Comparison of ENCODE assay signal across 9 mouse cellular contexts in the genomic region with DNA sequence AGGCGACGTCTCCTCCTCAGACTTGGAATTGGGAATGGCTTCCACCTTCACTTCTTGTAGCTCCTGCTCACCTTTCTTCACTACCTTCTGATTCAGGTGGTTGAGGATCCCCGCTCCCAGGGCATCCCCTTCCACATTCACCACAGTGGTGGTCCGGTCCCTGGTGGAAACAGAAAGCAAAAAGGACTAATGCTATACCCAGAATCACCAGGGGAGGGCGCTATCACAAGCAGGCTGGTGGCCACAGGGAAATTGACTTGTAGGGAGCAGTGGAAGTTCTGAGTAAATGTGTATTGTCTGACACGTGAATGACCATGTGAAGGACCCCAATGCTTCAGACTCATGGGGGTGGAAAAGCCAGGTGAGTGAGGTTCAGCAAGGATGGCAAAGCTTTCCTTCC. TPM values are rescaled to one million over a fixed set of nuclear protein-coding genes. Genes with fewer than 3 reads are reported as not detected.
DNase-seq lines count a peak whose midpoint lies in the region; ATAC-seq lines count a peak whose summit lies in the region.
"Had no signal": no experiment of that assay in that cellular context is flagged by ENCODE, and none has a peak within 500 bp of the region (broad histone marks: within the 10 kb centered on the region; RNA-seq: fewer than 3 reads in every experiment).

No protein-coding gene starts in this region.

- WGBS in midbrain, embryonic 14.5 days, result 74% methylated on average over 6 of the region's 6 CpGs
- 73% methylated on average over 6 of the region's 6 CpGs for WGBS in midbrain, embryonic 15.5 days

- H3K9ac ChIP-seq in midbrain, embryonic 14.5 days (replicated peaks; ENCODE audit: low read length), result no peak overlapping the region
- no peak overlapping the region for H3K9ac ChIP-seq in midbrain, embryonic 15.5 days

- H3K4me1 ChIP-seq in midbrain, embryonic 14.5 days (ENCODE audit: control insufficient read depth, insufficient read depth, low read length), result no peaks in the 10 kb centered on the region
- H3K4me1 ChIP-seq in midbrain, embryonic 15.5 days, result no peaks in the 10 kb centered on the region

- no peak overlapping the region for H3K4me2 ChIP-seq in midbrain, embryonic 14.5 days (ENCODE audit: low read length)
- no peak overlapping the region for H3K4me2 ChIP-seq in midbrain, embryonic 15.5 days

- no peak for ATAC-seq in CD4-positive, CD25-positive, alpha-beta regulatory T cell, adult 4 months
- no peak for ATAC-seq in midbrain, embryonic 14.5 days (ENCODE audit: low FRiP score, low TSS enrichment)
- no peak for ATAC-seq in midbrain, embryonic 15.5 days (replicated peaks)

- H3K9me3 ChIP-seq in midbrain, embryonic 14.5 days (ENCODE audit: control insufficient read depth, low read length), result no peaks in the 10 kb centered on the region
- H3K9me3 ChIP-seq in midbrain, embryonic 15.5 days, result no peaks in the 10 kb centered on the region

- H3K4me3 ChIP-seq in midbrain, embryonic 14.5 days (replicated peaks; ENCODE audit: low read depth, low read length), result no peak overlapping the region
- no peak overlapping the region for H3K4me3 ChIP-seq in midbrain, embryonic 15.5 days

- H3K27me3 ChIP-seq in midbrain, embryonic 14.5 days (ENCODE audit: control insufficient read depth, insufficient read depth, low read length), result no peaks in the 10 kb centered on the region
- H3K27me3 ChIP-seq in midbrain, embryonic 15.5 days (replicated peaks), result no peaks in the 10 kb centered on the region

- no peak overlapping the region for H3K27ac ChIP-seq in midbrain, embryonic 14.5 days (replicated peaks; ENCODE audit: low read depth, low read length)
- no peak overlapping the region for H3K27ac ChIP-seq in midbrain, embryonic 15.5 days
- H3K27ac ChIP-seq: macrophage had no signal

- DNase-seq in CD4-positive, CD25-positive, alpha-beta regulatory T cell, adult 2 months (ENCODE audit: low read depth, low spot score), result peak; percentile 50
- DNase-seq in midbrain, embryonic 14.5 days, result peak; percentile 44
- DNase-seq in cerebellum, adult 9-10 months, result peak; percentile 55
- peak; percentile 53 for DNase-seq in heart, postnatal 4 days
- DNase-seq in lung, postnatal 10 days, result peak; percentile 70
- DNase-seq in thymus, postnatal 25 days, result peak; percentile 34

- H3K36me3 ChIP-seq in midbrain, embryonic 14.5 days (ENCODE audit: control insufficient read depth, insufficient read depth, low read length), result peaks cover 60% of the 10 kb centered on the region
- peaks cover 17% of the 10 kb centered on the region for H3K36me3 ChIP-seq in midbrain, embryonic 15.5 days (replicated peaks)

RNA-seq across cellular contexts. Expression of gene Slc1a4, which starts 28.2 kb away (rescaled TPM):
- under 1 TPM; 0.13 to 0.70 TPM for polyA plus RNA-seq in CD4-positive, CD25-positive, alpha-beta regulatory T cell, adult 4 months (2017; shearing (Covaris generic))
- 37.6 and 55.6 TPM in 2 replicates for polyA plus RNA-seq in midbrain, embryonic 14.5 days (2014; fragmentation: Nextera tagmentation; extraction: Ambion mirVana)
- polyA plus RNA-seq in midbrain, embryonic 15.5 days (2015; fragmentation: Nextera tagmentation; extraction: Ambion mirVana), result 60.0 and 61.7 TPM in 2 replicates
- total RNA-seq in heart, postnatal 4 days (2021), result 1 to 10 TPM; 5.3 to 5.6 TPM

RNA-seq across cellular contexts. Expression of gene Cep68, which starts 55.1 kb away (rescaled TPM):
- 10 to 100 TPM; 12.3 to 16.2 TPM for polyA plus RNA-seq in CD4-positive, CD25-positive, alpha-beta regulatory T cell, adult 4 months (2017; shearing (Covaris generic))
- polyA plus RNA-seq in midbrain, embryonic 14.5 days (2014; fragmentation: Nextera tagmentation; extraction: Ambion mirVana), result 16.9 and 29.5 TPM in 2 replicates
- polyA plus RNA-seq in midbrain, embryonic 15.5 days (2015; fragmentation: Nextera tagmentation; extraction: Ambion mirVana), result 29.3 and 29.4 TPM in 2 replicates
- 10 to 100 TPM; 44.1 to 44.2 TPM for total RNA-seq in heart, postnatal 4 days (2021)

Comparison
In these comparisons a context has a peak if more than half of its experiments do, and no peak if none do; other contexts are left out.
1. RNA of gene Slc1a4, which starts 28.2 kb away (polyA plus RNA-seq): 60.0 to 61.7 TPM in midbrain, embryonic 15.5 days and 37.6 to 55.6 TPM in midbrain, embryonic 14.5 days; 0.13 to 0.70 TPM in CD4-positive, CD25-positive, alpha-beta regulatory T cell, adult 4 months; every median in the first group is over 10 times any median in the second.
2. Peak in every context shown above with its lines, with median percentiles within 50 percentile points of each other: DNase-seq.